Mouse (Mus musculus) urinary bladder, adult 18-20 months (tissue): ENCODE measurements around the gene Olr1.
"Not testable (repeated sequence)": the region's sequence is repeated elsewhere in the genome, so short reads cannot be mapped to it uniquely, and the experiment has no call there.

ENCODE experiments used
- DNase-seq, 2 experiments: peaks; one replicate each; pipeline ENCODE4 v3.0.0; 2022; ENCODE audit warnings: low spot score in 2 of 2, mixed read lengths in 2 of 2

Olr1 gene

GRCm38 (mm10) chr6:129512367-129512766, 5.4 kb upstream of the Olr1 start, which contains the start of gene Tmem52b:
TSS of gene Tmem52b (plus strand) at chr6:129512555.
- DNase-seq = no peak

GRCm38 (mm10) chr6:129510120-129510911, 3.4 kb upstream of the Olr1 start:
- DNase-seq = no peak

GRCm38 (mm10) chr6:129503471-129503870, 3.5 kb downstream of the Olr1 start:
- DNase-seq = no peak

GRCm38 (mm10) chr6:129499516-129499915, 7.4 kb downstream of the Olr1 start:
- DNase-seq = not testable (repeated sequence)

GRCm38 (mm10) chr6:129497345-129498218, 9.4 kb downstream of the Olr1 start:
- DNase-seq = no peak

- no peak for DNase-seq
These were observed 12.0 kb downstream of the Olr1 start for GRCm38 (mm10) chr6:129494924-129495323.

GRCm38 (mm10) chr6:129480089-129480958, 26.6 kb downstream of the Olr1 start:
- no peak for DNase-seq

GRCm38 (mm10) chr6:129476404-129477126, 30.4 kb downstream of the Olr1 start:
- no peak for DNase-seq

GRCm38 (mm10) chr6:129472627-129473026, 34.3 kb downstream of the Olr1 start:
- no peak for DNase-seq

GRCm38 (mm10) chr6:129471386-129471785, 35.6 kb downstream of the Olr1 start:
- no peak for DNase-seq

- no peak for DNase-seq
These were observed 55.4 kb downstream of the Olr1 start, which contains the start of gene Clec1a for GRCm38 (mm10) chr6:129451411-129452039. TSS of gene Clec1a (minus strand) at chr6:129452000.

GRCm38 (mm10) chr6:129449743-129450142, 57.2 kb downstream of the Olr1 start:
- no peak for DNase-seq

GRCm38 (mm10) chr6:129438033-129438432, 68.9 kb downstream of the Olr1 start:
- DNase-seq = no peak

- DNase-seq = no peak
These were observed 70.9 kb downstream of the Olr1 start for GRCm38 (mm10) chr6:129436025-129436424.
